Mouse (Mus musculus) lung, postnatal 0 days (tissue): ENCODE results near the gene Nxf2.

Experiments
- CTCF ChIP-seq: IDR thresholded peaks from 2 replicates; pipeline ENCODE4 v1.5.1; 2016; ENCODE audit warnings: antibody characterized with exemption, mild to moderate bottlenecking
- EP300 ChIP-seq: IDR thresholded peaks from 2 replicates; pipeline ENCODE4 v1.6.1; 2016; ENCODE audit warnings: antibody characterized with exemption, mild to moderate bottlenecking, control low read depth

DNA sequence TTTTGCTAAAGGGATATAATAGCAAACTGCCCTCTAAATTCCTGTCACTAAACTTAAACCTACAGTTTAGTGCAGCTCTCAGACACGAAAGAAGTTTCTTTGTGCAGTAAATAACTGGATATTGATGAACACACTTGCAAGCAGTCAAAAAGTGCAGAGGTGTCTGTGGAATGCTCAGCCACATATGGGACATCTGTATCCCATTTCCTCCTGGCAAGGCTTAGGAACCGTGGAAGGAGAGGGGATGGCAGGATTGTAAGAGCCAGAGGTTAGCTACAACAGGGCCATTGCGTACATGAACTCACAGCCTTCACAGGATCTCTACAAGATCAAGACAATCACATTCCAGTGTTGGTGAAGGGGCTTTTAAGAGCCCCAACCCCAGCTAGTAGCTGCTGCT, 46.8 kb upstream of the Nxf2 start:
- no peak for TF ChIP-seq EP300
- no peak for TF ChIP-seq CTCF
